Mouse (Mus musculus) layer of hippocampus, adult 8-10 months (tissue): ENCODE measurements around the gene Tas2r102. TPM values are rescaled to one million over a fixed set of nuclear protein-coding genes. Genes with fewer than 3 reads are reported as not detected.

Source experiments
- DNase-seq, 2 experiments: peaks; one replicate each; pipeline ENCODE4 v3.0.0; 2022; ENCODE audit warnings: low spot score in 2 of 2
- total RNA-seq, 4 experiments: library from RNA; stranded (reverse); gene quantifications; 2 replicates each; pipeline ENCODE4 v1.2.4; 2022

Tas2r102 gene
- not detected for total RNA-seq

DNA sequence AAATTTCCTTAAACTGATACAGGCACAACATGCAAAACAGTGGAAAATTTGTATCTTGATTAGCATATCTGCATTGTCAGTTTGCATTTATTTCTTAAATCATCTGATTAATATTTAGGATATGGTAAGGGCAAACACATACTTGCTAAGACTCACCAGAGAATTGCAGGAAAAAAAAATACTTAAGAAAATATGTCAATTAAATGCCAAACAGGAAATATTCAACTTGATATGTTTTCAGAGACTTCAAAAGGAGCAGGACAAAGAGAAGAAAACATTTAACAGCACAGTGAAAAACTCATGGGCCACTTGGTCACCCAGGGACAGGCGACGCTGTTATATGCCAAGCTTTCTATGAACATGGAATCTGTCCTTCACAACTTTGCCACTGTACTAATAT, at the start of gene Tas2r102:
Gene Tas2r102, plus strand, starts transcription at position 301 of the 400 bp plus-strand sequence.
- no peak for DNase-seq

DNA sequence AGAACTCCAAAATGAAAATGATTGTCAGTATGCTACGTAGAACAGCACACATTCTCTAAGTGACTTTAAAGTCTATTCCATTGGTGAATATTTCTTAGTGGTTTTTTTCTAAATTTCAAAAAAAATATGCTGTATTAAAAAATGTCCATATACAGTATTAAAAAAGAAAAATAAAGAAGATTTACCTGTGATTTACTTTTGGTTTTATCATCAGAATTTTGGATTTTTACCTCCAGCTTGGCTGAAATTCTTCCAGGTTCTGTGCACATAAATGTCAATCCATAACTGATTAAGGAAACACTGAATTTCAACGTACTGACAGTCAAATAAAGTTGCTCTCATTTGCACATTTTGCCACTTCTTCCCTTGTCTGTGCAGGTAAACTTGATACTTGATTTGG, 24.0 kb upstream of the Tas2r102 start, which contains the start of gene Tas2r115:
Gene Tas2r115, minus strand, starts transcription at position 101 of the 400 bp plus-strand sequence.
- no peak for DNase-seq

DNA sequence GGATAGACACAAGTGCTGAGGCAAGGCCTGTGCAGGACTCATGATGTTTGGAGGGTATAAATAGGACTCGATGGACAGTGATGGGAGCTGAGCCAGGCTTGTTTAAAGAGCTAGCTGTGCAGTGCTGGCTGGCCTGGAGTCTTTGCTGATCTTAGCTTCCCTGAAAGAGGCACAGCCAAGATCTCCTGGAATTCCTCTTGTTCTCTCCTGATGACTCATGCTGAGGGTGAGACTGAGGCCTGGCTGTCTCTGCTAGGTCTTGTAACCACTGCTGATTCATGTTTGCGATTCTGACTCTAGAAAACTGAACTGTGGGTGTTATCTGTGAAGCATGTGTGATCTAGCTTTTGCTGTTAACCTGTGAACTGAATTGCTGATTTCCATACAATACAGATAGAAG, 11.7 kb upstream of the Tas2r102 start:
- no peak for DNase-seq

DNA sequence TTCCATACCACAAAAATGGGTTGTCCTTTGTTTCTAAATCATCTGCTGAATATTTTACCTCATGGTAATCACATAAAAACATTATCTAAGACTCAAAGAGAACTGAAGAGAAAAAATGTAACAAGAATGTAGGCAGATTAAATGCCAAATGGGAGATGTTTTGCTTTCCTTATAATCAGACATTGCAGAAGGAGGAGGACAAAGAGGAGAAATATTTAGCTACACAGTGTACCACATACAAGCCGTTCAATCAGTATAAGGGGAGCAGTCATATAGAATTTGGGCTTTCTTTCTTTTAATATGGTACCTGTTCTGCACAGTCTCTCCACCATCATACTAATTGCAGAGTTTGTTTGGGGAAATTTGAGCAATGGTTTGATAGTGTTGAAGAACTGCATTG, 7.5 kb upstream of the Tas2r102 start, which contains the start of gene Tas2r124:
Gene Tas2r124, plus strand, starts transcription at position 301 of the 400 bp plus-strand sequence.
- DNase-seq, result no peak

DNA sequence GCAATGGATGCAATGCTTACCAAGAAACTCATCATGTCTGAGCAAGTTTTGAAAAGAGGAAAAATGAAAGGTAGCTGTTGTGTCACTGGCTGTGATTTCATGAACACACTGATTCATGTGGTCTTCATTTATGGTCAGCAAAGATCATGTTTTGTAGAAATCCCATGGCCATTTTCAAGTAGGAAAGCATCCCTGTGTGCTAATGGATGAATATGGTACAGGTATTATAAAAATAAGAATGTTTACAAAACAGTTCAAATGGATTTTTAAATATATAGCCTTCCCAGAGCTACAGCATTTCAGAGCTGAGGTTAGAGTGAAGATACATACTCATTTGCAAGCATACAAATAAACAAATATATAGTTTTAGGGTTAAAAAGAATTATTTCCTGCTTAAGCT, 16.1 kb downstream of the Tas2r102 start, which contains the start of gene Tas2r136:
Gene Tas2r136, minus strand, starts transcription at position 101 of the 400 bp plus-strand sequence.
- no peak for DNase-seq

DNA sequence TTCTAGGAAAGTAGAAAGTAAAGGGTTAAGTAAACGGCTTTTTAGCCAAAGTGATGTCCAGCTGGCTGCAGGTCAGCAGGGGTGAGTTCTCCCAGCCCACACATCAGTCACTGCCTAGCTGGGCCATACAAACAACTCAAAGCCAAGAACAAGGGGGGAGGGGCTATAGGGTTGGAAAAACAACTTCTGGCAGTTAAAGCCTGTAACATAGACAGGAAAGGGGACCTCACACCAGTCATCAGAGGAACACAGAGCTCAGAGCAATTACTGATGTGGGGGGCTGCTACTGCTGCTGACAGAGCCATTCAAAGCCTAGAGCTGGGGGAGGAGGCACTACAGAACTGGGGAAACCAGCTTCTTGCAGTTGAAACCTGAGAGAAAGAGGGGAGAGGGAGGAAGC, 33.5 kb downstream of the Tas2r102 start:
- DNase-seq, result no peak

DNA sequence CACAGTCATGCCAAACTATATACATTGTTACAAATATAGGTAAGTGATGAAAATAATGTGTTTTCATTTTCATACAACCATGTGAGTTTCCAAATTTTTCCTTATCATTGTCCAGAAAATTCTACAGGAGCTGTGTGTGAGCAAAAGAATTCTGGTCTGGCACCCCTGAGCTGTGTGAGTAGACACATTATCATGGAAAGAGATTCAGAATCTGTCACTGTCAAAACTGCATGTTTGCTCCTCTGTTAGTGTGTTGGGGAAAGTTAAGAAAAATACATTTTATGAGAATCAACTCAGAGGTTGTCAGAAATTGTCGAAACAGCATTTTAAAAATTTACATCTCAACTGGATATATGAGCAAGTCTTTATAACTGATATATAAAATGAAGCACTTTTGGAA, 40.6 kb downstream of the Tas2r102 start, which contains the start of gene Tas2r117:
Gene Tas2r117, plus strand, starts transcription at position 301 of the 400 bp plus-strand sequence.
- DNase-seq, result no peak

Other genes starting within 250 kb of the Tas2r102 start
- gene Prh1, start 192.3 kb upstream of the Tas2r102 start, total RNA-seq, result not detected
- not detected for gene Prp2, start 166.2 kb upstream of the Tas2r102 start, total RNA-seq
- gene A630073D07Rik, start 110.6 kb upstream of the Tas2r102 start, total RNA-seq, result not detected
- not detected for gene Tas2r120, start 105.2 kb upstream of the Tas2r102 start, total RNA-seq
- gene Tas2r121, start 61.1 kb upstream of the Tas2r102 start, total RNA-seq, result not detected
- gene Tas2r122, start 50.2 kb upstream of the Tas2r102 start, total RNA-seq, result not detected
- gene Tas2r115, start 24.1 kb upstream of the Tas2r102 start, total RNA-seq, result not detected
- gene Tas2r124, start 7.4 kb upstream of the Tas2r102 start, total RNA-seq, result not detected
- not detected for gene Tas2r136, start 16.0 kb downstream of the Tas2r102 start, total RNA-seq
- not detected for gene Tas2r117, start 40.7 kb downstream of the Tas2r102 start, total RNA-seq
- gene Tas2r123, start 85.0 kb downstream of the Tas2r102 start, total RNA-seq, result not detected
- gene Tas2r116, start 93.3 kb downstream of the Tas2r102 start, total RNA-seq, result not detected
- gene Tas2r110, start 105.9 kb downstream of the Tas2r102 start, total RNA-seq, result not detected
- gene Tas2r113, start 130.9 kb downstream of the Tas2r102 start, total RNA-seq, result not detected
- gene Tas2r125, start 147.5 kb downstream of the Tas2r102 start, total RNA-seq, result not detected
- gene Tas2r129, start 189.0 kb downstream of the Tas2r102 start, total RNA-seq, result not detected
- not detected for gene Tas2r131, start 195.8 kb downstream of the Tas2r102 start, total RNA-seq
- gene Tas2r109, start 218.8 kb downstream of the Tas2r102 start, total RNA-seq, result not detected